Mouse (Mus musculus) forebrain, postnatal 0 days (tissue): ENCODE results near the gene Speer4d. TPM values are rescaled to one million over a fixed set of nuclear protein-coding genes. Genes with fewer than 3 reads are reported as not detected.
"Not testable (repeated sequence)": the region's sequence is repeated elsewhere in the genome, so short reads cannot be mapped to it uniquely, and the experiment has no call there.

Source experiments
- ATAC-seq: fragments of 200-750 bp; cut with Nextera tagmentation; 2 replicates; pipeline ENCODE4 v1.8.0; 2017; ENCODE audit warnings: mild to moderate bottlenecking, moderate library complexity
- DNase-seq: peaks from one replicate; pipeline ENCODE4 v3.0.0-alpha.2; 2015
- H3K27ac ChIP-seq: fragments of 300-500 bp; sonication (generic); 2 replicates; pipeline ENCODE4 v1.5.1; 2014; ENCODE audit warnings: low read depth, mild to moderate bottlenecking, antibody characterized with exemption, low read length, moderate library complexity, mixed read lengths
- H3K27me3 ChIP-seq: fragments of 300-500 bp; sonication (generic); 2 replicates; pipeline ENCODE4 v1.6.1; 2014; ENCODE audit warnings: mild to moderate bottlenecking, low read length, mixed read lengths; ENCODE audit not compliant: insufficient read depth
- H3K36me3 ChIP-seq: fragments of 300-500 bp; sonication (generic); 2 replicates; pipeline ENCODE4 v1.6.1; 2014; ENCODE audit warnings: mild to moderate bottlenecking, moderate library complexity; ENCODE audit not compliant: insufficient read depth
- H3K4me1 ChIP-seq: fragments of 300-500 bp; sonication (generic); 2 replicates; pipeline ENCODE4 v1.6.1; 2014; ENCODE audit warnings: antibody characterized with exemption; ENCODE audit not compliant: insufficient read depth
- H3K4me2 ChIP-seq: fragments of 300-500 bp; sonication (generic); 2 replicates; pipeline ENCODE4 v1.6.1; 2014; ENCODE audit warnings: low read depth, mild to moderate bottlenecking, moderate library complexity
- H3K4me3 ChIP-seq: fragments of 300-500 bp; sonication (generic); 2 replicates; pipeline ENCODE4 v1.5.1; 2014; ENCODE audit warnings: low read depth, low read length, mixed read lengths
- H3K9ac ChIP-seq: fragments of 300-500 bp; sonication (generic); 2 replicates; pipeline ENCODE4 v1.6.1; 2014; ENCODE audit warnings: mild to moderate bottlenecking
- H3K9me3 ChIP-seq: fragments of 300-500 bp; sonication (generic); 2 replicates; pipeline ENCODE4 v1.6.1; 2016; ENCODE audit warnings: low read length
- CTCF ChIP-seq: sonication (generic); IDR thresholded peaks from 2 replicates; pipeline ENCODE4 v1.5.1; 2016; ENCODE audit warnings: antibody characterized with exemption, control low read depth, low read depth
- WGBS: fragments of 180-500 bp; shearing (Covaris S2); extraction: QIAGEN DNeasy Blood & Tissue Kit; methylation state at CpG from one replicate; pipeline ENCODE4 v1.1.7; 2014; 5-methylcytosine and 5-hydroxymethylcytosine counted together
- polyA plus RNA-seq: library from polyadenylated mRNA; unstranded; fragments of >200 nt; fragmentation: Nextera tagmentation; extraction: Ambion mirVana; gene quantifications from 2 replicates; pipeline ENCODE4 v1.2.1, GENCODE M21; 2015
- total RNA-seq: library from RNA; depleted of rRNA; stranded (reverse); fragments of >200 nt; gene quantifications from 2 replicates; pipeline ENCODE4 v1.2.3, GENCODE M21; 2014; rRNA removed

Gene Speer4d
- total and polyA plus RNA-seq, 2 experiments from 2014 or later = not detected

GRCm38 (mm10) chr5:15630068-15630467 lies 11.2 kb downstream of the Speer4d start:
- not testable (repeated sequence) for H3K9me3 ChIP-seq, ATAC-seq, H3K9ac ChIP-seq, H3K4me1 ChIP-seq, H3K4me2 ChIP-seq, H3K4me3 ChIP-seq, H3K27me3 ChIP-seq, H3K36me3 ChIP-seq, H3K27ac ChIP-seq
- DNase-seq = peak; percentile 27
- TF ChIP-seq CTCF = 0 out of 2 replicates have a peak, but pooled peaks have one; percentile 32
- WGBS = 33% methylated on average over 5 of the region's 5 CpGs

GRCm38 (mm10) chr5:15637637-15638036 lies 18.8 kb downstream of the Speer4d start:
- 66% methylated on average over 2 of the region's 2 CpGs for WGBS
- 0 out of 2 replicates have a peak, but pooled peaks have one; percentile 12 for ATAC-seq
- H3K9me3 ChIP-seq, H3K9ac ChIP-seq, H3K4me2 ChIP-seq, H3K27ac ChIP-seq, DNase-seq, H3K27me3 ChIP-seq, H3K36me3 ChIP-seq, H3K4me3 ChIP-seq, H3K4me1 ChIP-seq: not testable (repeated sequence)

- not testable (repeated sequence) for H3K27ac ChIP-seq, H3K27me3 ChIP-seq, ATAC-seq, H3K4me2 ChIP-seq, H3K9ac ChIP-seq, H3K9me3 ChIP-seq, H3K4me3 ChIP-seq, H3K4me1 ChIP-seq, H3K36me3 ChIP-seq
- peak; percentile 66 for DNase-seq
- 33% methylated on average over 6 of the region's 6 CpGs for WGBS
- TF ChIP-seq CTCF = peak; percentile 41
These were observed 26.8 kb downstream of the Speer4d start for GRCm38 (mm10) chr5:15645707-15646106.

- DNase-seq, H3K27ac ChIP-seq, H3K9me3 ChIP-seq, H3K4me3 ChIP-seq, H3K36me3 ChIP-seq, H3K4me2 ChIP-seq, H3K9ac ChIP-seq, H3K4me1 ChIP-seq, H3K27me3 ChIP-seq, ATAC-seq: not testable (repeated sequence)
- TF ChIP-seq CTCF = peak; percentile 16; the same call in 1 of the 2 replicates
- 67% methylated on average over 2 of the region's 2 CpGs for WGBS
These were observed 33.5 kb downstream of the Speer4d start for GRCm38 (mm10) chr5:15652334-15652733.

GRCm38 (mm10) chr5:15656959-15657358 lies 38.1 kb downstream of the Speer4d start, which contains the start of gene 4930572O03Rik:
Gene 4930572O03Rik (minus strand): TSS chr5:15657059.
- H3K4me1 ChIP-seq, H3K27ac ChIP-seq, H3K4me2 ChIP-seq, H3K4me3 ChIP-seq, ATAC-seq, H3K9me3 ChIP-seq, DNase-seq, H3K9ac ChIP-seq, H3K36me3 ChIP-seq, H3K27me3 ChIP-seq: not testable (repeated sequence)
- 67% methylated on average over 1 of the region's 1 CpGs for whole genome bisulfite sequencing

- not testable (repeated sequence) for DNase-seq, H3K27me3 ChIP-seq, H3K9me3 ChIP-seq, H3K36me3 ChIP-seq, H3K4me2 ChIP-seq, H3K9ac ChIP-seq, H3K4me1 ChIP-seq, H3K4me3 ChIP-seq, ATAC-seq, H3K27ac ChIP-seq
- WGBS = 79% methylated on average over 7 of the region's 7 CpGs
These were observed 45.0 kb downstream of the Speer4d start for GRCm38 (mm10) chr5:15663847-15664246.

- not testable (repeated sequence) for H3K4me3 ChIP-seq, H3K9ac ChIP-seq, DNase-seq, H3K4me2 ChIP-seq, H3K36me3 ChIP-seq, ATAC-seq, H3K27me3 ChIP-seq, H3K4me1 ChIP-seq, H3K27ac ChIP-seq
- 88% methylated on average over 7 of the region's 18 CpGs for WGBS
- peaks cover 17% of the 10 kb centered on the region for H3K9me3 ChIP-seq
These were observed 51.9 kb downstream of the Speer4d start for GRCm38 (mm10) chr5:15670789-15671188.

Other genes starting within 250 kb of the Speer4d start
- gene Gm21149, start 142.5 kb upstream of the Speer4d start, total RNA-seq = not detected in 2 replicates
- gene Gm21149, start 142.5 kb upstream of the Speer4d start, polyA plus RNA-seq = 0.15 TPM in 1 of 2 replicates, not detected in the other
- not detected in 2 replicates for gene Gm21190, start 89.8 kb upstream of the Speer4d start, total RNA-seq
- gene Gm21190, start 89.8 kb upstream of the Speer4d start, polyA plus RNA-seq = not detected in 2 replicates
- not detected in 2 replicates for gene Gm21083, start 41.7 kb upstream of the Speer4d start, total RNA-seq
- gene Gm21083, start 41.7 kb upstream of the Speer4d start, polyA plus RNA-seq = not detected in 2 replicates
- not detected in 2 replicates for gene 4930572O03Rik, start 38.0 kb downstream of the Speer4d start, total RNA-seq
- not detected in 2 replicates for gene 4930572O03Rik, start 38.0 kb downstream of the Speer4d start, polyA plus RNA-seq
- not detected in 2 replicates for gene Speer4c, start 95.2 kb downstream of the Speer4d start, total RNA-seq
- gene Speer4c, start 95.2 kb downstream of the Speer4d start, polyA plus RNA-seq = not detected in 2 replicates